Mouse (Mus musculus) limb, embryonic 13.5 days (tissue): Measurements from ENCODE around the gene Nrm. TPM values are rescaled to one million over a fixed set of nuclear protein-coding genes. Genes with fewer than 3 reads are reported as not detected.
"Not testable (repeated sequence)": the region's sequence is repeated elsewhere in the genome, so short reads cannot be mapped to it uniquely, and the experiment has no call there.

Experiments
- ATAC-seq: fragments of 200-750 bp; cut with Nextera tagmentation; 2 replicates; pipeline ENCODE4 v1.8.0; 2017; ENCODE audit warnings: low read depth, moderate number of reproducible peaks, moderate TSS enrichment; ENCODE audit not compliant: low FRiP score
- H3K27ac ChIP-seq: fragments of 300-500 bp; sonication (generic); 2 replicates; pipeline ENCODE4 v1.5.1; 2015; ENCODE audit warnings: inconsistent platforms, mild to moderate bottlenecking, moderate library complexity
- H3K27me3 ChIP-seq: fragments of 300-500 bp; sonication (generic); 2 replicates; pipeline ENCODE4 v1.6.1; 2015; ENCODE audit warnings: mild to moderate bottlenecking, inconsistent platforms
- H3K36me3 ChIP-seq: fragments of 300-500 bp; sonication (generic); 2 replicates; pipeline ENCODE4 v1.6.1; 2015; ENCODE audit warnings: inconsistent platforms, mild to moderate bottlenecking, moderate library complexity
- H3K4me1 ChIP-seq: fragments of 300-500 bp; sonication (generic); 2 replicates; pipeline ENCODE4 v1.6.1; 2015; ENCODE audit warnings: inconsistent platforms
- H3K4me2 ChIP-seq: fragments of 300-500 bp; sonication (generic); replicated peaks from 2 replicates; pipeline ENCODE4 v1.6.1; 2015; ENCODE audit warnings: inconsistent platforms, mild to moderate bottlenecking, moderate library complexity
- H3K4me3 ChIP-seq: fragments of 300-500 bp; sonication (generic); 2 replicates; pipeline ENCODE4 v1.5.1; 2015; ENCODE audit warnings: moderate library complexity, mild to moderate bottlenecking, inconsistent platforms
- H3K9ac ChIP-seq: fragments of 300-500 bp; sonication (generic); 2 replicates; pipeline ENCODE4 v1.6.1; 2015; ENCODE audit warnings: mild to moderate bottlenecking, inconsistent platforms
- H3K9me3 ChIP-seq: fragments of 300-500 bp; sonication (generic); 2 replicates; pipeline ENCODE4 v1.6.1; 2016; ENCODE audit warnings: inconsistent platforms
- WGBS: fragments of 180-500 bp; shearing (Covaris S2); methylation state at CpG from one replicate; pipeline ENCODE4 v1.1.7; 2015; 5-methylcytosine and 5-hydroxymethylcytosine counted together
- polyA plus RNA-seq: library from polyadenylated mRNA; unstranded; fragments of >200 nt; fragmentation: Nextera tagmentation; extraction: Ambion mirVana; gene quantifications from 2 replicates; pipeline ENCODE4 v1.2.1, GENCODE M21; 2015

Nrm gene
- polyA plus RNA-seq, 1 experiment from 2014 or later: 54.9 TPM

GRCm38 (mm10) chr17:35836178-35836965 lies 24.7 kb upstream of the Nrm start:
- Histone ChIP-seq H3K9me3 (no peaks in the 10 kb centered on the region), H3K27ac (peak overlapping the region; percentile 97), H3K4me2 (peak overlapping the region; percentile 80), H3K9ac (peak overlapping the region; percentile 98), H3K36me3 (peaks cover 51% of the 10 kb centered on the region), H3K4me3 (peak overlapping the region; percentile 76), H3K4me1 (peaks cover 42% of the 10 kb centered on the region), H3K27me3 (no peaks in the 10 kb centered on the region)
- no peak for ATAC-seq
- 8% methylated on average over 24 of the region's 24 CpGs for WGBS

- 0% methylated on average over 25 of the region's 25 CpGs for WGBS
- peak overlapping the region; percentile 98 for H3K9ac ChIP-seq
- H3K27me3 ChIP-seq: no peaks in the 10 kb centered on the region
- peak overlapping the region; percentile 80 for H3K4me2 ChIP-seq
- peak overlapping the region; percentile 76 for H3K4me3 ChIP-seq
- peaks cover 44% of the 10 kb centered on the region for H3K4me1 ChIP-seq
- no peaks in the 10 kb centered on the region for H3K9me3 ChIP-seq
- peak overlapping the region; percentile 97 for H3K27ac ChIP-seq
- ATAC-seq: peak; percentile 24
- peaks cover 47% of the 10 kb centered on the region for H3K36me3 ChIP-seq
These were observed 24.1 kb upstream of the Nrm start for GRCm38 (mm10) chr17:35836991-35837422.

DNA sequence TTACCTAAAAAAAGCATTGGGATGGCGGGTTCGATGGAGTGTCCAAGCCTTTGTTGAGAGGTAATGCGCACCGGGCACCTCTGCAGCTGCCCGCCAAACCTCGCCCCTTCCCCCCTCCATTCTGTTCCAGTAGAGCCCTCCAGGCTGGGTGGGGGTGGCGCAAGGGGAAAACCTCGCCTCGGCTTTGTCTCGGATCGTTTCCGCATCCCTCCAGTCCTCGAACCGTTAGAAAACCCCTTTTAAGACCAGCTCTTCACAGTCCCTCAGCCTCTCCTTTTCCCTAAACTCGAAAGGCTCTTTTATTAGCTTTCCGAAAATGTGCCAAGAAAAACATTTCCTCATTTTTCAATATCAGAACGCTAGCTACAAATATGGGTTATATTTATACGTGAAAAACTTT lies 23.6 kb upstream of the Nrm start:
- H3K9me3 ChIP-seq: no peaks in the 10 kb centered on the region
- no peak for ATAC-seq
- peaks cover 49% of the 10 kb centered on the region for H3K4me1 ChIP-seq
- peaks cover 42% of the 10 kb centered on the region for H3K36me3 ChIP-seq
- no peaks in the 10 kb centered on the region for H3K27me3 ChIP-seq
- WGBS: 0% methylated on average over 18 of the region's 18 CpGs
- peak overlapping the region; percentile 80 for H3K4me2 ChIP-seq
- H3K27ac ChIP-seq: peak overlapping the region; percentile 97
- H3K4me3 ChIP-seq: peak overlapping the region; percentile 76
- H3K9ac ChIP-seq: peak overlapping the region; percentile 98

GRCm38 (mm10) chr17:35838122-35838544 lies 23.0 kb upstream of the Nrm start, which contains the start of gene Tubb5:
Tubb5 (minus strand) TSS chr17:35838306.
- Histone ChIP-seq H3K4me3 (peak within 1 kb of the TSS; percentile 76), H3K4me1 (peaks cover 55% of the 10 kb centered on the region), H3K9ac (peak within 1 kb of the TSS; percentile 98), H3K36me3 (peaks cover 37% of the 10 kb centered on the region), H3K4me2 (peak within 1 kb of the TSS; percentile 80), H3K27me3 (no peaks in the 10 kb centered on the region), H3K27ac (peak within 1 kb of the TSS; percentile 97), H3K9me3 (no peaks in the 10 kb centered on the region)
- WGBS: 1% methylated on average over 29 of the region's 29 CpGs
- ATAC-seq: peak; percentile 81

DNA sequence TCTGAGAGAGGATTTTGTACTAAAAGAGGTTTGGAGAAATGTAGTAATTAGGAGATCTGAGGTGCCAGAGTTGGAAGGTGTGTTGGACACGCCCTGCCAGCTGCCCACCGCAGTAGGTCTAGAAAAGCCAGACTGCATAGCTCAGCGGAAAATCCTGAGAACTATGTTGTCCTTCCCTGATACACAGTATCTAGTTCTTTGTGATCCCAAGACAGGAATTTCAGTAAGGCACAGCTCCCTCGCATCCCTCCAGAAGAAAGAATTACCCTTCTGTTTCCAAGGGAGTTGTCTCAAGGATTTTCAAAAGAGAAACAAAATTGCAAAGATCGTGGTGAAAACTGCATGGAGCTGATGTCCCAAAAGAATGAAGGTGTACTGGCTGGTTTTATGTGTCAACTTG lies 22.5 kb upstream of the Nrm start:
- Histone ChIP-seq H3K27me3 (no peaks in the 10 kb centered on the region), H3K36me3 (peaks cover 32% of the 10 kb centered on the region), H3K4me1 (peaks cover 51% of the 10 kb centered on the region), H3K4me3 (peak overlapping the region; percentile 76), H3K4me2 (peak overlapping the region; percentile 80), H3K27ac (peak overlapping the region; percentile 97), H3K9me3 (no peaks in the 10 kb centered on the region), H3K9ac (peak overlapping the region; percentile 58)
- WGBS: under 1% methylated on average over 5 of the region's 5 CpGs
- ATAC-seq: no peak

DNA sequence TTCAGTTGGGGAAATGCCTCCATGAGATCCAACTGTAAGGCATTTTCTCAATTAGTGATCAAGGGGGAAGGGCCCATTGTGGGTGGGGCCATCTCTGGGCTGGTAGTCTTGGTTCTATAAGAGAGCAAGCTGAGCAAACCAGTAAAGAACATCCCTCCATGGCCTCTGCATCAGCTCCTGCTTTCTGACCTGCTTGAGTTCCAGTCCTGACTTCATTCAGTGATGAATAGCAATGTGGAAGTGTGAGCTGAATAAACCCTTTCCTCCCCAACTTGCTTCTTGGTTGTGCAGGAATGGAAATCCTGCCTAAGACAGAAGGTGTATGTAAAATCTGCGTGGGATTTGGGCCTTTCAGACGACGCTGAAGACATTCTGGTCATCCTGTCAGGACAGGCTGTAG lies 22.1 kb upstream of the Nrm start:
- peak overlapping the region; percentile 58 for H3K9ac ChIP-seq
- WGBS: 47% methylated on average over 3 of the region's 3 CpGs
- peak overlapping the region; percentile 97 for H3K27ac ChIP-seq
- H3K27me3 ChIP-seq, H3K9me3 ChIP-seq, ATAC-seq: not testable (repeated sequence)
- H3K4me1 ChIP-seq: peaks cover 47% of the 10 kb centered on the region
- peak overlapping the region; percentile 76 for H3K4me3 ChIP-seq
- peak overlapping the region; percentile 80 for H3K4me2 ChIP-seq
- H3K36me3 ChIP-seq: peaks cover 28% of the 10 kb centered on the region

DNA sequence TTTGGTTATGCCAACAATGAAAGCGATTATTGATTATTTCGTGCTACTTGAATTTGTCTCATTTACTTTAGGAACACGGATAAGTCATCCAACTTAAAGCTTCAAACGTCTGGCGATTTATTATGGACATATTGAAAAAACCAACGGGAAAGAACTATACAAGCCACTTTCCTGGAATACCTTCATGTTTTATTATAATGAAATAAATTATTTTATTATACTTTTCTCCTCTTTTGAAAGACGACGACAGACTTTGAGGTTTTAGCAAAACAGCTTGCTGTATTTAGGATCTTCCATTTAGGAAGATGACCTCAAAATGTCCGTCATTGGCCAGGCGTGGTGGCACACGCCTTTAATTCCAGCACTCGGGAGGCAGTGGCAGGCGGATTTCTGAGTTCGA lies 20.6 kb upstream of the Nrm start:
- Histone ChIP-seq H3K4me1 (peaks cover 31% of the 10 kb centered on the region), H3K27ac (no peak overlapping the region), H3K36me3 (peaks cover 25% of the 10 kb centered on the region), H3K9me3 (no peaks in the 10 kb centered on the region), H3K4me2 (peak overlapping the region; percentile 53), H3K4me3 (peak overlapping the region; percentile 58), H3K27me3 (no peaks in the 10 kb centered on the region), H3K9ac (no peak overlapping the region)
- ATAC-seq: no peak
- WGBS: 54% methylated on average over 14 of the region's 14 CpGs

DNA sequence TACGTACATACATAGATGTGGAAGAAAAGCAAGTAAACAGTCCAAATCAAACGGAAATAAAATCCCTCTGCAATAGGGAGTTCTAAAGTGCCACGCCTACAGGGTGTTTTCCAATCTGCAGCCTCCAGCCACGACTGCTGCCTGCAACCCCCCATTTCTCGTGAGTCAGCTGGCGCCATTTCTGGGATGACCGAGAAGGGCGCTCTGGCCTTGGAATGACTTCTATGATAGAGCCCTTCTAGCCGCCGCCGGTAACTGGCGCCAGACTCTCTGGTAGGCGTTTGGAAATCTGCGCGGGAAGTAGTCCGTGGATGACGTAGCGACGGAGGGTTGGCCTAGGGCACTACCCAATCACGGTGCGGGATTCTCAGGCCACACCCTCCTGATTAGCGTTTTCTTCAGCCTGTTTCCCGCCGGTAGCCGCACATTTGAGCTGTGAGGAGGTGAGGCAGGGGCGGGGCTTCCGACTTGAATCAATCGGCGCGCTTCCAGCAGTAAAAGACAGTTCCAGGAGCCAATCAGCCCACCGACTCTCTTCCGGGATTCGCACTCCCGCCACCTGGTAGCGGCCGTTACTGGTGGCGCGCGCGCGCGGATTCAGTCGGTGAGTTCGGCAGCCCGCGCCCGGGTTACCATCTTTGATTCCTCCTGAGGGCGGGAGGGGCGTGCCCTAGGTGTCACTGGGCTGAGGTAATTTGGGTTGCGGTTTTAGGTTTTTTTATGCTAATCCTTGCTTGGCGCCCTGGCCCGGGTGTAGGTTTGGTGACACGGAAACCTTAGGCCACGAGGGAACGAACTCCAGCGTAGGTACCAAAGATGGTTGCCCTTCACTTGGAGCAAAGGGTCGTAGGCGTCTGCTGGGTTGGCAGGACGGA lies 19.8 kb upstream of the Nrm start, which contains the start of gene Mdc1:
TSS of gene Mdc1 (plus strand) at position 440 of the 875 bp plus-strand sequence.
- Histone ChIP-seq H3K27ac (peak within 1 kb of the TSS; percentile 83), H3K9me3 (no peaks in the 10 kb centered on the region), H3K4me2 (peak within 1 kb of the TSS; percentile 74), H3K36me3 (peaks cover 25% of the 10 kb centered on the region), H3K27me3 (no peaks in the 10 kb centered on the region), H3K4me3 (peak within 1 kb of the TSS; percentile 58), H3K4me1 (peaks cover 24% of the 10 kb centered on the region), H3K9ac (peak within 1 kb of the TSS; percentile 72)
- peak; percentile 92 for ATAC-seq
- under 1% methylated on average over 59 of the region's 59 CpGs for WGBS

- no peaks in the 10 kb centered on the region for H3K9me3 ChIP-seq
- H3K27ac ChIP-seq: peak overlapping the region; percentile 83
- peak overlapping the region; percentile 72 for H3K9ac ChIP-seq
- H3K4me3 ChIP-seq: peak overlapping the region; percentile 58
- peaks cover 27% of the 10 kb centered on the region for H3K36me3 ChIP-seq
- WGBS: 18% methylated on average over 11 of the region's 11 CpGs
- H3K4me2 ChIP-seq: peak overlapping the region; percentile 74
- H3K27me3 ChIP-seq: no peaks in the 10 kb centered on the region
- peaks cover 23% of the 10 kb centered on the region for H3K4me1 ChIP-seq
- ATAC-seq: no peak
These were observed 19.1 kb upstream of the Nrm start for GRCm38 (mm10) chr17:35842006-35842405.

DNA sequence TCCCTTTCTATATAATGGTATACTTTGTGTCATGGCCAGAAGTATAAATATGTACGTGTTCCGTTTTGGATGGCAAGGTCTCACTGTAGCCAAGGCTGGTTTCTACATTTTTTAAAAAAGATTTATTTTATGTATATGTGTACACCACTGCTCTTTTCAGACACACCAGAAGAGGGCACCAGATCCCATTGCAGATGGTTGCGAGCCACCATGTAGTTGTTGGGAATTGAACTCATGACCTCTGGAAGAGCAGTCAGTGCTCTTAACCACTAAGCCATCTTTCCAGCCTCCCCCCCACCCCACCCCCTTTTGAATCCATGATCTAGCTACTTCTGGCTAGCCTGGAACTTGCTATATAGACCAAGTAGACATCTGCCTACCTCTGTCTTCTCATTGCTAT lies 17.6 kb upstream of the Nrm start:
- no peak for ATAC-seq
- Histone ChIP-seq H3K9me3 (no peaks in the 10 kb centered on the region), H3K4me1 (peaks cover 23% of the 10 kb centered on the region), H3K27me3 (no peaks in the 10 kb centered on the region), H3K36me3 (peaks cover 42% of the 10 kb centered on the region), H3K4me3 (no peak overlapping the region), H3K27ac (no peak overlapping the region), H3K9ac (no peak overlapping the region), H3K4me2 (no peak overlapping the region)
- WGBS: 92% methylated on average over 3 of the region's 3 CpGs

GRCm38 (mm10) chr17:35848112-35848511 lies 13.0 kb upstream of the Nrm start:
- H3K27me3 ChIP-seq: no peaks in the 10 kb centered on the region
- no peak; the same call in 1 of the 2 replicates for ATAC-seq
- WGBS: 64% methylated on average over 1 of the region's 1 CpGs
- H3K9me3 ChIP-seq: no peaks in the 10 kb centered on the region
- H3K4me3 ChIP-seq: no peak overlapping the region
- peaks cover 85% of the 10 kb centered on the region for H3K36me3 ChIP-seq
- no peaks in the 10 kb centered on the region for H3K4me1 ChIP-seq
- no peak overlapping the region for H3K27ac ChIP-seq
- H3K9ac ChIP-seq: peak overlapping the region; percentile 35; the same call in 1 of the 2 replicates
- no peak overlapping the region for H3K4me2 ChIP-seq

DNA sequence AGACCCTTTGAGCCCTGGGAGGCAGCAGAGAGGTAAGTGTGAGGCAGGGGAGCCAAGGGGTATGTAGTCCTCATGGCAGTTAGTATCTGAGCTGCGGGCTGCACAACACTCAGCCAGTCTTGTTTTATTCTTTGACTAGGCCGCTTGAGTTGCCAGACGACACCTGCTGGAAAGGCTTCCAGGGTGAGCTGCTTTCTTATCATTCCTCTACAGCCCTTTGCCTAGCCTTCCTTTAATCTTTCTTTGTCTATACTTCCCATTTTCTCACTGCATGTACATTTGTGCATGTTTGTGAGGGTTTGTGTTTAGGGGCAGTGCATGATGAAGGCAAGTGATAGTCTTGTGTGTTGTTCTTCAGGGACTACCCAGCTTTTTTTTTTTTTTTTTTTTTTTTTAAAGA lies 10.1 kb upstream of the Nrm start:
- no peak overlapping the region for H3K4me2 ChIP-seq
- peaks cover 91% of the 10 kb centered on the region for H3K36me3 ChIP-seq
- H3K4me3 ChIP-seq: no peak overlapping the region
- WGBS: 92% methylated on average over 3 of the region's 3 CpGs
- no peak overlapping the region for H3K9ac ChIP-seq
- H3K9me3 ChIP-seq: no peaks in the 10 kb centered on the region
- H3K27ac ChIP-seq: no peak overlapping the region
- no peak for ATAC-seq
- no peaks in the 10 kb centered on the region for H3K4me1 ChIP-seq
- H3K27me3 ChIP-seq: no peaks in the 10 kb centered on the region
